Mouse (Mus musculus): ENCODE data around the gene Tmem163. TPM values are rescaled to one million over a fixed set of nuclear protein-coding genes. Genes with fewer than 3 reads are reported as not detected.

The Tmem163 gene
- polyA plus RNA-seq, 2 experiments: 0.13 to 0.27 TPM

DNA sequence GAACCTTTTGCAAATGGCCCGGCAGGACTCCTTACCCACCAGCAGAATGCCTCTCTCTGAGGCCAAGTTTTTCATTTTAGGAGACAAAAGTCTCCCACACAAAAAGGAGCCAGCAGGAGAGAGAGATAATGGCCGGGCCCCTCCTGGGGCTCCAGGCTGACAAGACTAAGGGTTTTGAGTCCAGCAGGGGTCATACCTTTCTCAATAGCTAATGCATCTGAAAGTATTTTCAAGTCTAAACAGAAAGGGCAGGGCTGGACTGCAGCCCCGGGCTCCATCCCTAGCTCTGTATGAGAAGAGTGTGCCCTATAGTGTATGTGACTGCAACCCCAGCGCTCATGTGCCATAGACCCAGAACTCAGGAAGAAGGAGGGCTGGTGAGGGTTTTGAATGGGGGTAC, 103.7 kb downstream of the Tmem163 start:
- no peak overlapping the region for H3K4me3 ChIP-seq (ENCODE audit: insufficient read depth in 1 of 2, low read depth in 2 of 2, low read length in 2 of 2)
- H3K9me3 ChIP-seq (ENCODE audit: control insufficient read depth, low read length): no peaks in the 10 kb centered on the region
- no peaks in the 10 kb centered on the region for H3K36me3 ChIP-seq (replicated peaks; ENCODE audit: control insufficient read depth, insufficient read depth, low read depth)
- TF ChIP-seq EP300 (IDR thresholded peaks at IDR 0.05; ENCODE audit: low read depth) (no peak), CTCF (IDR thresholded peaks at IDR 0.05; ENCODE audit: low read depth) (no peak)
- H3K4me2 ChIP-seq (ENCODE audit: low read depth): no peak overlapping the region
- WGBS (ENCODE audit: insufficient replicate concordance): 43% methylated on average over 4 of the region's 4 CpGs
- H3K27me3 ChIP-seq (ENCODE audit: control insufficient read depth, insufficient read depth, low read length): no peaks in the 10 kb centered on the region
- ATAC-seq (ENCODE audit: insufficient read depth) (no peak), DNase-seq (ENCODE audit: low read depth in 3 of 3, low spot score in 3 of 3) (no peak)
- H3K9ac ChIP-seq (replicated peaks): no peak overlapping the region
- no peaks in the 10 kb centered on the region for H3K4me1 ChIP-seq (replicated peaks; ENCODE audit: control insufficient read depth in 2 of 2, insufficient read depth in 2 of 2, low read length in 1 of 2)
- H3K27ac ChIP-seq: no peak overlapping the region

GRCm38 (mm10) chr1:127573186-127573585, 106.2 kb downstream of the Tmem163 start:
- Histone ChIP-seq H3K27me3 (ENCODE audit: control insufficient read depth, insufficient read depth, low read length) (no peaks in the 10 kb centered on the region), H3K36me3 (replicated peaks; ENCODE audit: control insufficient read depth, insufficient read depth, low read depth) (no peaks in the 10 kb centered on the region), H3K9ac (replicated peaks) (no peak overlapping the region), H3K27ac (no peak overlapping the region), H3K4me1 (replicated peaks; ENCODE audit: control insufficient read depth in 2 of 2, insufficient read depth in 2 of 2, low read length in 1 of 2) (no peaks in the 10 kb centered on the region), H3K4me3 (ENCODE audit: insufficient read depth in 1 of 2, low read depth in 2 of 2, low read length in 2 of 2) (no peak overlapping the region), H3K4me2 (ENCODE audit: low read depth) (no peak overlapping the region), H3K9me3 (ENCODE audit: control insufficient read depth, low read length) (no peaks in the 10 kb centered on the region)
- TF ChIP-seq CTCF (IDR thresholded peaks at IDR 0.05; ENCODE audit: low read depth): no peak
- no peak for TF ChIP-seq EP300 (IDR thresholded peaks at IDR 0.05; ENCODE audit: low read depth)
- 62% methylated on average over 3 of the region's 3 CpGs for WGBS (ENCODE audit: insufficient replicate concordance)
- ATAC-seq (ENCODE audit: insufficient read depth) (no peak), DNase-seq (ENCODE audit: low read depth in 3 of 3, low spot score in 3 of 3) (no peak)

GRCm38 (mm10) chr1:127568641-127569040, 110.7 kb downstream of the Tmem163 start:
- Histone ChIP-seq H3K27me3 (ENCODE audit: control insufficient read depth, insufficient read depth, low read length) (no peaks in the 10 kb centered on the region), H3K4me2 (ENCODE audit: low read depth) (no peak overlapping the region), H3K4me3 (ENCODE audit: insufficient read depth in 1 of 2, low read depth in 2 of 2, low read length in 2 of 2) (no peak overlapping the region), H3K27ac (no peak overlapping the region), H3K36me3 (replicated peaks; ENCODE audit: control insufficient read depth, insufficient read depth, low read depth) (no peaks in the 10 kb centered on the region), H3K4me1 (replicated peaks; ENCODE audit: control insufficient read depth in 2 of 2, insufficient read depth in 2 of 2, low read length in 1 of 2) (no peaks in the 10 kb centered on the region), H3K9me3 (ENCODE audit: control insufficient read depth, low read length) (no peaks in the 10 kb centered on the region), H3K9ac (replicated peaks) (no peak overlapping the region)
- TF ChIP-seq EP300 (IDR thresholded peaks at IDR 0.05; ENCODE audit: low read depth): no peak
- no peak for TF ChIP-seq CTCF (IDR thresholded peaks at IDR 0.05; ENCODE audit: low read depth)
- DNase-seq (ENCODE audit: low read depth in 3 of 3, low spot score in 3 of 3) (no peak), ATAC-seq (ENCODE audit: insufficient read depth) (no peak)
- 46% methylated on average over 3 of the region's 3 CpGs for WGBS (ENCODE audit: insufficient replicate concordance)

- WGBS (ENCODE audit: insufficient replicate concordance): 19% methylated on average over 2 of the region's 2 CpGs
- no peak overlapping the region for H3K4me2 ChIP-seq (ENCODE audit: low read depth)
- no peak overlapping the region for H3K4me3 ChIP-seq (ENCODE audit: insufficient read depth in 1 of 2, low read depth in 2 of 2, low read length in 2 of 2)
- H3K27me3 ChIP-seq (ENCODE audit: control insufficient read depth, insufficient read depth, low read length): no peaks in the 10 kb centered on the region
- no peak overlapping the region for H3K27ac ChIP-seq
- no peak for TF ChIP-seq CTCF (IDR thresholded peaks at IDR 0.05; ENCODE audit: low read depth)
- no peak for TF ChIP-seq EP300 (IDR thresholded peaks at IDR 0.05; ENCODE audit: low read depth)
- no peaks in the 10 kb centered on the region for H3K4me1 ChIP-seq (replicated peaks; ENCODE audit: control insufficient read depth in 2 of 2, insufficient read depth in 2 of 2, low read length in 1 of 2)
- no peak overlapping the region for H3K9ac ChIP-seq (replicated peaks)
- DNase-seq (ENCODE audit: low read depth in 3 of 3, low spot score in 3 of 3) (no peak), ATAC-seq (ENCODE audit: insufficient read depth) (no peak)
- no peaks in the 10 kb centered on the region for H3K9me3 ChIP-seq (ENCODE audit: control insufficient read depth, low read length)
- no peaks in the 10 kb centered on the region for H3K36me3 ChIP-seq (replicated peaks; ENCODE audit: control insufficient read depth, insufficient read depth, low read depth)
Observed at GRCm38 (mm10) chr1:127556486-127556845, 122.9 kb downstream of the Tmem163 start.

DNA sequence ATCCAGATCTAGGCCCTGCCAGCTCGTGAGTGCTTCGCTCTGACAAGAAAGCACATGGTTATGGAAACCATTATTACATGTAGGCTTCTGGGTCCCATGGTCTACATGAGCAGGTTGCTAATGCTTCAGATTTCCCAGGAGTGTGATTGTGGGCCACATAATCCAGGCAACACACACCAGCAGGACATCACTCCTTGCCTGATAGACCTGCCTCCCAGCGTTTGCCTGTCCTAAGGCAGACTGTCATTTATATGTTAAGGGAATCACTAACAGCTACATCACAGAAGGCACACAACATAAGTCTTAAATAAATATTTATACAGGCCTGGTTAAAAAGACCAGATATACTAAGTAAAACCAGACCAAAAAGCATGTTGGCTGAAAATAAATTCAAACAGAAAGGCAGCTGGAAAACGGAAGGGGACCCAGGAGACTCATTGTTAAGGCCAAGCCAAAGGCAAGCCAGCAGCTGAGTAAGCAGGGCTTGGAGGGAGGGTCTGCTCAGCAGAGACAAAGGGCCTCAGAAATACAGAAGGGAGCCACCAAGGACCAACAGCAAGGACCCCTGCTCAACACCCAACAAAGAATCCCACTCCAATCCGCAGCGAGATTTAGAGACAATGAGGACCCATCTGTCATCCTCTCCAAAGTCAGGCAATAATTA, 123.4 kb downstream of the Tmem163 start:
- no peak for DNase-seq (ENCODE audit: low read depth in 3 of 3, low spot score in 3 of 3)
- no peaks in the 10 kb centered on the region for H3K9me3 ChIP-seq (ENCODE audit: control insufficient read depth, low read length)
- no peak overlapping the region for H3K27ac ChIP-seq
- no peaks in the 10 kb centered on the region for H3K36me3 ChIP-seq (replicated peaks; ENCODE audit: control insufficient read depth, insufficient read depth, low read depth)
- H3K4me1 ChIP-seq (replicated peaks; ENCODE audit: control insufficient read depth in 2 of 2, insufficient read depth in 2 of 2, low read length in 1 of 2): no peaks in the 10 kb centered on the region
- 54% methylated on average over 6 of the region's 6 CpGs for WGBS (ENCODE audit: insufficient replicate concordance)
- no peak overlapping the region for H3K4me3 ChIP-seq (ENCODE audit: insufficient read depth in 1 of 2, low read depth in 2 of 2, low read length in 2 of 2)
- no peak for ATAC-seq (ENCODE audit: insufficient read depth)
- no peak overlapping the region for H3K4me2 ChIP-seq (ENCODE audit: low read depth)
- no peak for TF ChIP-seq EP300 (IDR thresholded peaks at IDR 0.05; ENCODE audit: low read depth)
- no peak for TF ChIP-seq CTCF (IDR thresholded peaks at IDR 0.05; ENCODE audit: low read depth)
- no peaks in the 10 kb centered on the region for H3K27me3 ChIP-seq (ENCODE audit: control insufficient read depth, insufficient read depth, low read length)
- no peak overlapping the region for H3K9ac ChIP-seq (replicated peaks)
